Mouse (Mus musculus): ENCODE data around the gene Gm45618. TPM values are rescaled to one million over a fixed set of nuclear protein-coding genes. Genes with fewer than 3 reads are reported as not detected.
A peak's percentile ranks its signal among the peaks of the same experiment; 100 is the strongest.
"Not testable (repeated sequence)": the region's sequence is repeated elsewhere in the genome, so short reads cannot be mapped to it uniquely, and the experiment has no call there.

The Gm45618 gene
- total RNA-seq (2014; fragmentation: Nextera tagmentation) (not detected in 2 replicates), total RNA-seq (2017) (not detected in 2 replicates)

DNA sequence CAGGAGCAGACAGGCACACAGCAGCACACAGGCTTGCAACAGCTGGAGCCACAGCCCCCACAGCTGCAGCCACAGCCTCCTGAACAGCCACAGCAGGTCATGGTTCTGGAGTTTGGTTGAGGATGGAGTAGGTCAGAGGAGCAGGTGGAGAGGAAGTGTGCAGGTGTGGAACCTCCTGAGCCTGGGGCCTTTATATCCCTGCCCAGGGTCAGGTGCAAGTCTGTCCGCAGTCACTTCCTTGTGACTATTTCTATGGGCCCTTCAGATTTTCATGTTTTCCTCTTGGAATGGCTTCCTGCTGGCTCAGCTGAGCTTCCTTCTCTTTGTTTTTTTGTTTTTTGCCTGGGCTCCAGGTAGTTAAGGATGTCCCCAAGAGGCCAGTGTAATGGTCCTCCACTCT, at the start of gene Gm45618:
TSS of gene Gm45618 (minus strand) at position 101 of the 400 bp plus-strand sequence.
- ATAC-seq (replicated peaks; ENCODE audit: low FRiP score, low TSS enrichment, poor library complexity, severe bottlenecking): not testable (repeated sequence)

DNA sequence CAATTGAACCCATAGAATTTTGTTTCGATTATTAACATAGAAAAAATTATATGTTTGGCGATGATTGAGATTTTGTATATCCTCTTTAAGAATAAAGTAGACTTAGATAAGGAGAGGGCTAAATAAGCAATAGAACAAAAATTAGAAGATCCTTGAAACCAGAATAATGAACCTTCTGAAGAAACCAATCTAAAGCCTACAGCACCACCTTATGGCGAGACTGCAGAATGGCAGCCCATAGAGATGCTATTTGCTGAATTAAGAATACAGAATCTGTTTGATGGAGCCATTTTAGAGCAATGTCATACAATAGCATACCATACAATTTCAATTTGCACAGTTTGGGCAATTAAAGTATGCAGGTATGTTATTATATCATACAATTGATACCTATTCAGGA, 49.3 kb upstream of the Gm45618 start:
- peak; percentile 85 for ATAC-seq (replicated peaks; ENCODE audit: low FRiP score, low TSS enrichment, poor library complexity, severe bottlenecking)

DNA sequence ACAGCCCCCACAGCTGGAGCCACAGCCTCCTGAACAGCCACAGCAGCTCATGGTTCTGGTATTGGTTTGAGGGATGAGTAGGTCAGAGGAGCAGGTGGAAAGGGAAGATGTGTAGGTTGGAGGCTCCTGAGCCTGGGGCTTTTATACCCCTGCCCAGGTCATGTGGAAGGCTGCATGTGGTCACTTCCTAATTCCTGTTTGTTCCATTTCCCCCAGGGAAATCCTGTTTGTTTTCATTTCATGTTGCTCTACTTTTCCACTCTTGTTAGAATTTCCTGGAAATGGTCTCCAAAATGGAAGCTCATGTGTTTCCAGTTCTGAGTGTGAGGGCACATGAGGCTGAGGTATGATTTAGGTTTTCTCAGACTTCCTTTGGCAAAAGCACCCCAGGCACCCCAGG, 45.1 kb upstream of the Gm45618 start, which contains the start of gene Gm4553:
TSS of gene Gm4553 (minus strand) at position 101 of the 400 bp plus-strand sequence.
- ATAC-seq (replicated peaks; ENCODE audit: low FRiP score, low TSS enrichment, poor library complexity, severe bottlenecking): not testable (repeated sequence)

DNA sequence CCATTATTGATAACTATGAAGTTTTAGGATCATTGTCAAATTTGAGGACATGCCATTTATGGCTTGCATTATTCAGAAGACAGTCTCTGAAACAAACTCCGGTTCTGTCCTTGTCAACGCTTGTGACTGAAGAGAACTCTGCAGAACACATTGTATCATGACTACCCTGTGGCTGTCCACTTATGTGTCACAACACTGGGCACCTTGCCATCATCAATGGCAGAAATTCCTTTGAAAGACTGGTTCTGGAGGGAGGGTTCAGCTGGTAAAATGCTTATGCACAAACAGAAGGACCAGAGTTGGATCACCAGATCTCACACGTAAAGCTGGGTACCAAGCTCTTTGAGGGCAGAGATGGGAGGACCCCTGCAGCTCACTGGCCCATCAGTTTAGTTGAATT, 38.8 kb upstream of the Gm45618 start:
- ATAC-seq (replicated peaks; ENCODE audit: low FRiP score, low TSS enrichment, poor library complexity, severe bottlenecking): no peak

DNA sequence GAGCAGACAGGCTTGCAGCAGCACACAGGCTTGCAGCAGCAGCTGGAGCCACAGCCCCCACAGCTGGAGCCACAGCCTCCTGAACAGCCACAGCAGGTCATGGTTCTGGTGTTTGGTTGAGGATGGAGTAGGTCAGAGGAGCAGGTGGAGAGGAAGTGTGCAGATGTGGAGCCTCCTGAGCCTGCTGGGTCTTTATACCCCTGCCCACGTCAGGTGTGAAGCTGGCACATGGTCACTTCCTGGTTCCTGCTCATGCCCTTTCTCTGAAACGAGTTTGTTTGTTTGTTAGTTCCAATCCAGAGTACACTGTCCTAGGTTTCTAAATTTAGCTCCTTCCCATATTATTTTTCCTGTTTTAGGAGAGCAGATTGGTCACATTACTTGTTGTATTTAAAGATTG, 36.5 kb upstream of the Gm45618 start, which contains the start of gene Gm29735:
TSS of gene Gm29735 (minus strand) at position 101 of the 400 bp plus-strand sequence.
- ATAC-seq (replicated peaks; ENCODE audit: low FRiP score, low TSS enrichment, poor library complexity, severe bottlenecking): not testable (repeated sequence)

DNA sequence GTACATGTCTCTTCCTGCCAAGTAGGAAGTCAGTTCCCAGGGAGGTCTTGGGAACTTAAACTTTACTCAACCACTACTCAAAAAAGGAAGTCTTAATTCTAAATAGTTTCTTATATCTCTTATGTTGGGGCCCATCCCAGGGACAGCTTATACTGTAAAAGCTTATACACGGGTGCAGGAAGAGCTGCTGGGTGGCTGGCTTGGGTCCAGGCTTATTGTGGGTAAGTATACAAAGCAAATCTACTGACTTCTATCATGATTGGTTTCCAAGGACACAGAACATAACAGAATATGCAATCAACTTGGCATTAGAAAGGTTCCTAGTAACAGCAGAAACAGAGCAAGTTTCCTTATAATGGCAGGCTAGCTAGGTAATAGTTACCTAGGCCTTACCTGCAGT, 34.8 kb upstream of the Gm45618 start:
- no peak for ATAC-seq (replicated peaks; ENCODE audit: low FRiP score, low TSS enrichment, poor library complexity, severe bottlenecking)

DNA sequence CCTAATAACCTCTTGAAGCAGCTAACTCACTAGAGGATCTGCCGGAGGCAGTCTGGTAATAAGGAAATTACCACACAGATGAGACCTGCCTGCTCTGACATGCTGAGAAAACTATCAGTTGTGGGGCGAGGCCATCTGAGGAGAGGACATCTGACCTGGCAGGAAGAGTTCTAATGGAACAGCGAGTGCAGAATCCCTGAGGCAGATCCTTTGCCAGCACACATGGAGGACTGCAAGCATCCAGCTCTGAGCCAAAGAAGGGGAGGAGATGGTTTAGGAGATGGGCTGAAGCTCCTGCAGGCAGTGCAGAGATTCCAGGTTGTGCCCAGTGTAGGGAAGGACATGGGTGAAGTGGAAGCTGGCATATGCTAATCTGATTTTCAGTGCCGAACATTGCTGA, 31.7 kb upstream of the Gm45618 start:
- ATAC-seq (replicated peaks; ENCODE audit: low FRiP score, low TSS enrichment, poor library complexity, severe bottlenecking): no peak

DNA sequence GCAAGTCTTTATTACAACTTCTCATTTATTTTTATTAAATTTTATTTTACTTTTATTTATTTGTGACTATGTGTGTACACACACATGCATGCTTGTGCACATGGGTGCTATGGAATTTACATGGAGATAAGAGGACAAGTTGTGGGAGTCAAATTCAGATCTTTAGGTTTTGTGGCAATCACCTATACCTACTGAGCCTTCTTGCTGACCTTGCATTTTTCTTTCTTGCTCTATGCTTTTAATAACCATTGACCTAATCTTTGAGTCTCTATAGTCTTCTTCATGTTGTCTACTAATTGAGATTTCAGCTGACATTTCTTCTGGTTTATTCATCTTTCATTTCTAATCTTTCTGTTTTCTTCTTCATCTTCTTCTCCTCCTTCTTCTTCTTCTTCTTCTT, 28.1 kb upstream of the Gm45618 start:
- no peak for ATAC-seq (replicated peaks; ENCODE audit: low FRiP score, low TSS enrichment, poor library complexity, severe bottlenecking)

DNA sequence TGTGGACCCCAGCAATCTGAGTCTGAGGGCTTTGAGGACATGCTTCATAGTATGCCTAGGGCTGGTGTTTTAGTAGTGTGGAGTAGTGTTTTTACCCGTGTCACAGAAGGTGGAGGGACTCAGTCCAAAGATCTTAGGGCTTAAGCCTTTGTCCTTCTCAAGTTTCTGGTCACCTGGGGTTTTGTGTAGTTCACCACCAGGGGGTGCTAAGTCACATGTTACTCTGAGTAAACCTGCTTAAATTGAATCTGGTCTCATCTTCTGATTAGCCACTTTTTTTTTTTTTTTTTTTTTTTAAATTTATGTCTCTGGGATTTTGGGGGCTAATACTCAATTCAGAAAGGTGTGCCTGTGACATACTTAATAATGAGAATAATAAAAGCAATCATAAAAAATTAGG, 25.5 kb upstream of the Gm45618 start:
- ATAC-seq (replicated peaks; ENCODE audit: low FRiP score, low TSS enrichment, poor library complexity, severe bottlenecking): peak; percentile 70

DNA sequence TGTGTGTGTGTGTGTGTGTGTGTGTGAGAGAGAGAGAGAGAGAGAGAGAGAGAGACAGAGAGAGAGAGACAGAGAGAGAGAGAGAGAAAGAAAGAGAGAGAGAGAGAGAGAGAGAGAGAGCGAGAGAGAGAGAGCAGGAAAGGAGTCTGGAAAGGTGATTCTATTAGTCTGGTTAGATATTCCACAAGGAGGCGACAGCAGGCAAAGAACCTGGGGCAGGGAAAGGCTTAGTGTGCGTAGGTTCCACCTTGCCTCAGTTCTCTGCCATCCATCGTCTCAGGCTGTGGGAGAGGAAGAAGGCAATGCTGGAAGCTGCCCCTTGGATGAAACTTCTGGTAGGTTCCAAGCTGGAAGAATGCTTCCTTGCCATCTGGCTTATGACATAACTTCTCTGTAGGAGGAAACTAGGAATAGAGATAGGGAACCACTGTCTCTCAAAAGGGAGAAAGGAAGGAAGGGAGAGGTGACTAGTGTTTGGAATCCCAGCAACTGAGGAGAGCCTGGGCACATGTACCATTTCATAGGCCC, 24.9 kb upstream of the Gm45618 start:
- no peak for ATAC-seq (replicated peaks; ENCODE audit: low FRiP score, low TSS enrichment, poor library complexity, severe bottlenecking)

DNA sequence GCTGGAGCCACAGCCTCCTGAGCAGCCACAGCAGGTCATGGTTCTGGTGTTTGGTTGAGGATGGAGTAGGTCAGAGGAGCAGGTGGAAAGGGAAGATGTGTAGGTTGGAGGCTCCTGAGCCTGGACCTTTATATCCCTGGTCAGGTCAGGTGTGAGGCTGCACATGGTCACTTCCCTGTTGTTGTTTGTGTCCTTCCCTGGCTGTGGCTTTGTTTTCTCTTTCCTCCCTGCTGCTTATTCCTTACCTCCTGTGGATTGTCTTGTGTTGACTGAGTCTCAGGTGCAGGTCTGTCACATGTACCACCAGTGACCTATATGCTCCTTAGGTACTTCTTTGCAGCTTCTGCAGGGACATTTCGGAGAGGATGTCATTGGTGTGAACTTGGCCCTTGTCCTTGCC, 24.0 kb upstream of the Gm45618 start, which contains the start of gene Gm45337:
TSS of gene Gm45337 (minus strand) at position 101 of the 400 bp plus-strand sequence.
- ATAC-seq (replicated peaks; ENCODE audit: low FRiP score, low TSS enrichment, poor library complexity, severe bottlenecking): no peak

DNA sequence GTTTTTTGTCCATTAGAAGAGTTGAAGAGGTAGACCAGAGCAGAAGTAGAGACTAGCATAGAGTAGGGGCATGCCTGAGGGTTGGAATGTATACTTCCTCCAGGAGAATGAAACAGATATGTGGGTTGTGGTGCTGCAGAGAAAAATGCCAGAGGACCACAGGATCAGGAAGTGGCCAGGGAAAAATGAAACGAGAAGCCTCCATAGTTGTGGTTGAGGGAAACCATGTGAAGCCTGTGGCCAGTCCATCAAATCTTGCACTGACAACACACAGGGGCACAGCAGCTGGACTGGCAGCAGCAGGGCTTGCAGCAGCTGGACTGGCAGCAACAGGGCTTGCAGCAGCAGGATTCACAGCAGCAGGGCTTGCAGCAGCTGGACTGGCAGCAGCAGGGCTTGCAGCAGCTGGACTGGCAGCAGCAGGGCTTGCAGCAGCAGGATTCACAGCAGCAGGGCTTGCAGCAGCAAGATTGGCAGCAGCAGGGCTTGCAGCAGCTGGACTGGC, 23.0 kb upstream of the Gm45618 start:
- ATAC-seq (replicated peaks; ENCODE audit: low FRiP score, low TSS enrichment, poor library complexity, severe bottlenecking): not testable (repeated sequence)

DNA sequence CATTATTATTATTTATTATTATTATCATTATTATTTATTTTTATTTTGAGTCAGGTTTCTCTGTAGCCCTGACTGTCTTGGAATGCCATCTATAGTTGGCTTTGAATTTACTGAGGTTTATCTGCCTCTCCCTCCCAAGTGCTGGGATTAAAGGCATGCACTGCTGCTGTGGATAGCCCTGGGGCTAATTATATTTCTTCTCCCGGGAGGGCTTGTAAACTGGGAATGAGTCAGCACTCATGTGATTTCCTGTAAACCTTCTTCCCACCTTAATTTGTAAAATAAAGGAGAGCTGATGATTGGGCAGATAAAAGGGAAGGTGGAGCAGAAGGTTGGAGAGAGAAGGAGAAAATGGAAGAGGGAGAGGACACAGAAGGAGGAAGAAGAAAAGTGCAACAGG, 20.2 kb upstream of the Gm45618 start:
- ATAC-seq (replicated peaks; ENCODE audit: low FRiP score, low TSS enrichment, poor library complexity, severe bottlenecking): no peak

DNA sequence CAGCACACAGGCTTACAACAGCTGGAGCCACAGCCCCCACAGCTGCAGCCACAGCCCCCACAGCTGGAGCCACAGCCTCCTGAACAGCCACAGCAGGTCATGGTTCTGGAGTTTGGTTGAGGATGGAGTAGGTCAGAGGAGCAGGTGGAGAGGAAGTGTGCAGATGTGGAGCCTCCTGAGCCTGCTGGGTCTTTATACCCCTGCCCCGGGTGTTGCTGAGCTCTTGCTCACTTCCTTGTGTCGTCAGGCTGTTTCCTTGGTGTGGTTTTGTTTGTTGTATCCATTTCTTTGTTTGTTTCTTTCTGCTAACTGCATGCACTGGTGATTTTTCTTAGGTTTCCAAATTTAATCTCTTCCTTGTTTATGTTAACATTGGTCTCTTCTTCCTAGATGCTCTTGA, 15.4 kb upstream of the Gm45618 start, which contains the start of gene Gm39115:
TSS of gene Gm39115 (minus strand) at position 101 of the 400 bp plus-strand sequence.
- not testable (repeated sequence) for ATAC-seq (replicated peaks; ENCODE audit: low FRiP score, low TSS enrichment, poor library complexity, severe bottlenecking)

DNA sequence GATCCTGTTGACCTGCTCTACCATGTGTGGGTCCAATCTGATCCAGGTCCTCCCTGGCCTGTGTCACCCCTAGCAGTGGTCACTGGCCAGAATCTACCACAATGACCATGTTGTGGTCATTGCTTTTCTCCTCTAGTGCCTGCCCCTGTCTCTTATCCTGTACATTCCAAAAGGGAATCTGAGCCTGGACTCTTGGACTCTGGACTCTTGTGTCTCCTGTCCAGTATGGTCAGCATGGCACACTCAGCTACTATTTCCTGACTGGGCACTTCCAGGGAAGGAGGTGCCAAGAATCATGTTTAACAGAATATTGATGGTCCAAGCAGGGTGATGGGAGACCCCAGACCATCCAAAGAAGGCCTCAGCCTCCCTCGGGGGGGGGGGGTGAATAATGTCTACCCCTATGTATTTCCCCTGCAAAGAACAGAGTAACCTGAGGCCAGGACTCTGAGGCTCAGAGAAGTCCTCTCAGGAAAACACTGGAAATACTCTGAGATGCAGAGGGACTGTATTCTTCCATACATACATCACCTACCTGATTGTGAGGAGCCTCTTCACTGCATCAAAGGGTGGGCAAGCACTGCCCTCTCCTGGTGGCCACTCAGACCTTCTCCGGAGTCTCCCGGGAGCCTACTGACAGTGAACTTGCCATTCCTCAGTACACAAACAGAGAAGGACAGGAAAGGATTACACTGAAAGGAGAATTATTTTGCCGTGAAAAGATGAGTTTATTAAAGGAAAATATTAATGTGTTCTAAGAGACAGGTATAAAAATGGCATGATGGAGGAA, 13.9 kb upstream of the Gm45618 start:
- ATAC-seq (replicated peaks; ENCODE audit: low FRiP score, low TSS enrichment, poor library complexity, severe bottlenecking): no peak

DNA sequence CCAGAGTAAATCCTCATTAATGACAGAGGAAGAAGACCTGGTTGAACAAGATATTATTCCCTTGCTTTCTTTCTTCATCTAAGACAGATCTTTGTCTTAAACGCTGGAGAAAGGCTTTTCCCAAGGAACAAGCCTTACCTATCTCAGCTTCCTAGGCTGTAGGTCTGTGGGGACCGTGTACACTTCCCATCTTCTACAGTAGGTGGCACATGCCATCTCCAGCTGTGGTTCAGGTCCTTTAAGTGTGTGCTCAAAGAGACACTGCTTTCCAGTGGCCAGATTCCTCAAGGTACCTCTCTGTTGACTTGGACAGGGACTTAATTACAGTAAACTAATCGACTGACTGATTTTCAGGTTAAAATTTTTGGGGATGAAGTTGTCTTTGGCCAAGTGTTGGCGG, 8.3 kb upstream of the Gm45618 start:
- ATAC-seq (replicated peaks; ENCODE audit: low FRiP score, low TSS enrichment, poor library complexity, severe bottlenecking): no peak

DNA sequence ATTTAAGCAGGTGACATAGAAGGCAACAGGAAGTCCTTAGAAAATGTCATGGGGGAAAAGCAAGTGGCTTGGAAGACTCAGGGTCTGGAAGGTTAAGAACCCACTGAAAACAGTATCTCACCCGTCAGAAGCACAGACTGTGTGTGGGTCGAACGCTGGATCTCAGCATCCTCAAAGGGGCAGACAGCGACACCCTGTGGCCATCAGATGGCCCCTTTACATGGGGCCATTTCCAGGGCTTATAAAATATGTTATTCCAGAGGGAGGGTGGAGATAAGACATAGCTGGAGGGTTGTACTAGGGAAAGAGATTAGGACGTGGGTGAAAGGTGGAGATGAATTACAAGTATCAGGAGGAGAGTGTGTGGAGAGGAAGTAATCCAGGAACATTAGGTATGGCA, 897 bp downstream of the Gm45618 start:
- ATAC-seq (replicated peaks; ENCODE audit: low FRiP score, low TSS enrichment, poor library complexity, severe bottlenecking): peak; percentile 70

DNA sequence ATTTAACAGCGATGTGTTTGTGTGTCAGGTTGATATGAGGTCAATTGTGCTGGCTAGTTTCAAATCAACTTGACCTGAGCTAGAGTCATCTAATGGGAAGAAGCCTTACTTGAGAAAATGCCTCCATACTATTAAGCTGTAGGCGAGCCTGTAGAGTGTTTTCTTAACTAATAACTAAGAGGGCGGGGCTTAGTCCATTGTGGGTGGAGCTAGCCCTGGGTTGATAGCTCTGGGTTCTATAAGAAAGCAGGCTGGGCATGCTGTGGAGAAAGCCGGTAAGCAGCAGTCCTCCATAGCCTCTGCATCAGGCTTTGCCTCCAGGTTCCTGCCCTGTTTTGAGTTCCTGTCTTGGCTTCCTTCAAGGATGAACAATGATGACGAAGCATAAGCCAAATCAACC, 15.8 kb downstream of the Gm45618 start:
- peak; percentile 65; the same call in 1 of the 2 replicates for ATAC-seq (replicated peaks; ENCODE audit: low FRiP score, low TSS enrichment, poor library complexity, severe bottlenecking)

DNA sequence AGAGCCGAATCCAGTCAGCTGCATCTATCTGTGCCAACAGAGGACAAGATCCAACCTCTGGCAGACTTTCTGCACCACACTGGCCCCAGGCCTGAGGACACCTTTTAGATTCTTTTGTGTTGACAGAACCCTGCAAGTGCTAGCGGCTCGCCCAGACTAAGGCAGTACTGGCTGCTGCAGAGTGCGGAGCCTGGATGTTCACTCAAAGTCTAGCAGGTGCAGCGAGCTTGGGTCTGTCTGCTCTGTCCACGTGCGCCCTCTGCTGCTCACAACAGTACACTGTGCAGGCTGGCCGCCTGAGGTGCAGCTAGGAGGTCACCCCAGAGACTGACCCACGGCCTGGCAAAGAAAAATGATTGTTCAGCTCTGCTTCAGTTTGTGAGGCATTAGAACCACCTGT, 22.8 kb downstream of the Gm45618 start:
- ATAC-seq (replicated peaks; ENCODE audit: low FRiP score, low TSS enrichment, poor library complexity, severe bottlenecking): peak; percentile 81

DNA sequence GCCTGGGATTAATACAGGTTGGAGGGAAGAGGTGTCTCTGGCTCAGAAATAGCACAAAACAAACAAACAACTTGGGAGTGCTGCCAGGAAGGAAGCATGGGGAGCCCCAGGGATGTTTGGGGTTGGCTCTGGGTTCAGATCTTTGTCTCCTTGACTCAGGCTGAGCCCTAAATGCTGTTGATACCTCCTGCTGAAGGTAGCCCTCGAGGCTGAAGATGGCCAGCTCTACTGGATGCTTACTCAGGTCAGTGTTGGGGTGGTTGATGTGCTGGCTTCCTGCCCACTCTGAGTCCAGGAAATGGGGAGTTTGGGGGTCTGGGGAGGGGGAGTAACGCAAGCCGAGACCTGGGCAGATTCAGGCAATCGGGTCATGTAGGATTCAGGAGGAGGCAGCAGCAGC, 23.8 kb downstream of the Gm45618 start:
- ATAC-seq (replicated peaks; ENCODE audit: low FRiP score, low TSS enrichment, poor library complexity, severe bottlenecking): no peak

Data from megakaryocyte-erythroid progenitor cell, adult 5-6 weeks (primary cell).